Mouse (Mus musculus): Measurements from ENCODE around the gene Gnao1. TPM values are rescaled to one million over a fixed set of nuclear protein-coding genes. Genes with fewer than 3 reads are reported as not detected.

Gnao1 gene
- polyA plus RNA-seq, 1 experiment from 2014 or later = 11.6 TPM

DNA sequence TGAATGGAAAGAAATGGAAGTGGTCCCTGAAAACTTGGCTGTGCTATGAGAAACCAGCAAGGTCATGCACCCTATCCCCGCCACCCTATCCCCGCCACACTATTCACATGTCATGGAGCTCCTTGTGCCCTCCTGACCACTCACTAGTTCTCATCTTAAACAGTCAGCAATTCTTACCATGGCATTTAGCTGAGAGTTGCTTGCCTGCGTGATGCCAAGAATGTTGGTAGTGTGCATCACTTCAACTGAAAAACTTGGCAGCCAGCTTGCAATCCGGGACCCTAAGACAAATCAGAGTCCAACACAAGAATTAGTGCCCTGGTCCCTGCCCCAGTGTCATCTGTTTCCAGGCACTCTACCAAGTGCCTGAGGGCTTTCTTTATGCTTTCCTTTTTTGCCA lies 170.4 kb downstream of the Gnao1 start:
- no peaks in the 10 kb centered on the region for H3K27me3 ChIP-seq (ENCODE audit: control insufficient read depth, insufficient read depth, low read length)
- H3K9ac ChIP-seq (ENCODE audit: low read length) = no peak overlapping the region
- no peak overlapping the region for H3K27ac ChIP-seq (ENCODE audit: low read length)
- 92% methylated on average over 4 of the region's 4 CpGs for WGBS
- H3K4me2 ChIP-seq (ENCODE audit: low read depth, low read length) = no peak overlapping the region
- H3K9me3 ChIP-seq (replicated peaks; ENCODE audit: control insufficient read depth, low read length) = no peaks in the 10 kb centered on the region
- no peak overlapping the region for H3K4me3 ChIP-seq (replicated peaks; ENCODE audit: low read length)
- peaks cover 17% of the 10 kb centered on the region for H3K36me3 ChIP-seq (ENCODE audit: control insufficient read depth, insufficient read depth, low read length)
- no peaks in the 10 kb centered on the region for H3K4me1 ChIP-seq (ENCODE audit: control insufficient read depth, insufficient read depth, low read length)
- ATAC-seq (ENCODE audit: insufficient read depth, low FRiP score) = no peak

DNA sequence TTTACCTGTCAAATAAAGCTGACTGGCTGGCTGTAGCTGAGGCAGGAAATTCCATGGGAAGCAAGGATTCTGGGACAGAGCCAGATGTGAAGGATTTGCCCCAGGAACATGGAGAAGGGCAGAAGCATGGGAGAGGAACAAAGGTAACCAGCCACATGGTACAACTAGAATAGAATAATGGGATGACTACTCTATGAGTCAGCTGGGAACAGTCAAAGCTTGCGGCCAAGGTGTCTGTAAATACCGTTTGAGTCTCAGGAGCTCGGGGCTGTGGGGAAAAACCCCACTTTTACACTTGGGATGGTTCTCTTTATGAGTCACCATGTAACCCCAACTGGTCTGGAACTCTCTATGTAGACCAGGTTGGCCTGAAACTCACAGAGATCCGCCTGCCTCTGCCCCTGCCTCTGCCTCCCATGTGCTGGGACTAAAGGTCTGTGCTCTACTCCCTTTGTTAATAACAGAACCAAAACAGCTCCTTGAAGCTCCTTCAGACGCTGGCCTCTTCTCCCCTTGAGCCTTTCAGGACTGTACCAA lies 172.0 kb downstream of the Gnao1 start:
- H3K27me3 ChIP-seq (ENCODE audit: control insufficient read depth, insufficient read depth, low read length) = no peaks in the 10 kb centered on the region
- H3K4me1 ChIP-seq (ENCODE audit: control insufficient read depth, insufficient read depth, low read length) = no peaks in the 10 kb centered on the region
- H3K4me3 ChIP-seq (replicated peaks; ENCODE audit: low read length) = no peak overlapping the region
- H3K4me2 ChIP-seq (ENCODE audit: low read depth, low read length) = no peak overlapping the region
- no peak overlapping the region for H3K27ac ChIP-seq (ENCODE audit: low read length)
- H3K36me3 ChIP-seq (ENCODE audit: control insufficient read depth, insufficient read depth, low read length) = peaks cover 18% of the 10 kb centered on the region
- WGBS = 85% methylated on average over 5 of the region's 5 CpGs
- no peak for ATAC-seq (ENCODE audit: insufficient read depth, low FRiP score)
- H3K9ac ChIP-seq (ENCODE audit: low read length) = no peak overlapping the region
- H3K9me3 ChIP-seq (replicated peaks; ENCODE audit: control insufficient read depth, low read length) = no peaks in the 10 kb centered on the region

GRCm38 (mm10) chr8:93983827-93984226 lies 174.1 kb downstream of the Gnao1 start:
- Histone ChIP-seq H3K27ac (ENCODE audit: low read length) (no peak overlapping the region), H3K4me1 (ENCODE audit: control insufficient read depth, insufficient read depth, low read length) (no peaks in the 10 kb centered on the region), H3K4me3 (replicated peaks; ENCODE audit: low read length) (no peak overlapping the region), H3K9me3 (replicated peaks; ENCODE audit: control insufficient read depth, low read length) (no peaks in the 10 kb centered on the region), H3K27me3 (ENCODE audit: control insufficient read depth, insufficient read depth, low read length) (no peaks in the 10 kb centered on the region), H3K4me2 (ENCODE audit: low read depth, low read length) (no peak overlapping the region), H3K36me3 (ENCODE audit: control insufficient read depth, insufficient read depth, low read length) (peaks cover 13% of the 10 kb centered on the region), H3K9ac (ENCODE audit: low read length) (no peak overlapping the region)
- no peak for ATAC-seq (ENCODE audit: insufficient read depth, low FRiP score)
- 78% methylated on average over 3 of the region's 3 CpGs for WGBS

DNA sequence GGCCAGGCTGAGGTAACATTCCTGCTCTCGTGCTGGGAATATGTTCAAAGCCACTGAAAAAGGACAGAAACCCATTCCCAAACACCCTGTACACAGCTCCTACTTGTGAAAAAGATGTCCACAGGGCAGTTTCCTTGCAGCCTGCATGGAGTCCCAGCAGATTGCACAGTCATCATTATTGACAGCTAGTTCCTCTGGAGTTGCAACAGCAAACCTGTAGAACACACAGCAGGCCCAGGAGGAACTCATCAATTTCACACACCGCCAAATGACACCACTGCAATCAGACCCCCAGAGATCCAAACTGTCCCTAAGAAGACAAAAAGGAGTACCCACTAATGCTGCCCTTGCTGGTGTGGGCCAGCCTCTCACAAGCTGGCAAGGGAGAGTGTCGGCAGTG lies 175.0 kb downstream of the Gnao1 start:
- H3K36me3 ChIP-seq (ENCODE audit: control insufficient read depth, insufficient read depth, low read length) = peaks cover 13% of the 10 kb centered on the region
- WGBS = 80% methylated on average over 3 of the region's 3 CpGs

GRCm38 (mm10) chr8:93989739-93990138 lies 180.0 kb downstream of the Gnao1 start:
- Histone ChIP-seq H3K4me2 (ENCODE audit: low read depth, low read length) (no peak overlapping the region), H3K27me3 (ENCODE audit: control insufficient read depth, insufficient read depth, low read length) (no peaks in the 10 kb centered on the region), H3K4me1 (ENCODE audit: control insufficient read depth, insufficient read depth, low read length) (no peaks in the 10 kb centered on the region), H3K4me3 (replicated peaks; ENCODE audit: low read length) (no peak overlapping the region), H3K27ac (ENCODE audit: low read length) (no peak overlapping the region), H3K36me3 (ENCODE audit: control insufficient read depth, insufficient read depth, low read length) (peaks cover 21% of the 10 kb centered on the region), H3K9me3 (replicated peaks; ENCODE audit: control insufficient read depth, low read length) (no peaks in the 10 kb centered on the region), H3K9ac (ENCODE audit: low read length) (no peak overlapping the region)
- no peak for ATAC-seq (ENCODE audit: insufficient read depth, low FRiP score)
- WGBS = 84% methylated on average over 4 of the region's 4 CpGs

More for the DNA sequence above, 175.0 kb downstream of the Gnao1 start:
- H3K9ac ChIP-seq (ENCODE audit: low read length) = no peak overlapping the region
- H3K27me3 ChIP-seq (ENCODE audit: control insufficient read depth, insufficient read depth, low read length) = no peaks in the 10 kb centered on the region
- no peaks in the 10 kb centered on the region for H3K4me1 ChIP-seq (ENCODE audit: control insufficient read depth, insufficient read depth, low read length)
- H3K9me3 ChIP-seq (replicated peaks; ENCODE audit: control insufficient read depth, low read length) = no peaks in the 10 kb centered on the region
- H3K4me3 ChIP-seq (replicated peaks; ENCODE audit: low read length) = no peak overlapping the region
- no peak overlapping the region for H3K4me2 ChIP-seq (ENCODE audit: low read depth, low read length)
- ATAC-seq (ENCODE audit: insufficient read depth, low FRiP score) = no peak
- no peak overlapping the region for H3K27ac ChIP-seq (ENCODE audit: low read length)

GRCm38 (mm10) chr8:93998961-93999360 lies 189.2 kb downstream of the Gnao1 start:
- no peaks in the 10 kb centered on the region for H3K27me3 ChIP-seq (ENCODE audit: control insufficient read depth, insufficient read depth, low read length)

GRCm38 (mm10) chr8:94004139-94004538 lies 194.4 kb downstream of the Gnao1 start:
- no peak overlapping the region for H3K27ac ChIP-seq (ENCODE audit: low read length)
- no peaks in the 10 kb centered on the region for H3K9me3 ChIP-seq (replicated peaks; ENCODE audit: control insufficient read depth, low read length)
- no peaks in the 10 kb centered on the region for H3K27me3 ChIP-seq (ENCODE audit: control insufficient read depth, insufficient read depth, low read length)
- ATAC-seq (ENCODE audit: insufficient read depth, low FRiP score) = no peak
- no peak overlapping the region for H3K4me2 ChIP-seq (ENCODE audit: low read depth, low read length)
- WGBS = 82% methylated on average over 9 of the region's 9 CpGs
- no peak overlapping the region for H3K9ac ChIP-seq (ENCODE audit: low read length)
- H3K4me3 ChIP-seq (replicated peaks; ENCODE audit: low read length) = no peak overlapping the region
- peaks cover 6% of the 10 kb centered on the region for H3K4me1 ChIP-seq (ENCODE audit: control insufficient read depth, insufficient read depth, low read length)
- H3K36me3 ChIP-seq (ENCODE audit: control insufficient read depth, insufficient read depth, low read length) = peaks cover 17% of the 10 kb centered on the region; the same call in 1 of the 2 replicates

More at GRCm38 (mm10) chr8:93998961-93999360, 189.2 kb downstream of the Gnao1 start:
- H3K36me3 ChIP-seq (ENCODE audit: control insufficient read depth, insufficient read depth, low read length) = peaks cover 27% of the 10 kb centered on the region; the same call in 1 of the 2 replicates
- H3K27ac ChIP-seq (ENCODE audit: low read length) = no peak overlapping the region
- WGBS = 100% methylated on average over 2 of the region's 2 CpGs
- no peak overlapping the region for H3K9ac ChIP-seq (ENCODE audit: low read length)
- no peak overlapping the region for H3K4me2 ChIP-seq (ENCODE audit: low read depth, low read length)
- no peaks in the 10 kb centered on the region for H3K9me3 ChIP-seq (replicated peaks; ENCODE audit: control insufficient read depth, low read length)
- no peak for ATAC-seq (ENCODE audit: insufficient read depth, low FRiP score)
- H3K4me3 ChIP-seq (replicated peaks; ENCODE audit: low read length) = no peak overlapping the region
- no peaks in the 10 kb centered on the region for H3K4me1 ChIP-seq (ENCODE audit: control insufficient read depth, insufficient read depth, low read length)

- H3K9me3 ChIP-seq (replicated peaks; ENCODE audit: control insufficient read depth, low read length) = no peaks in the 10 kb centered on the region
- 0 out of 2 replicates have a peak overlapping the region, but pooled peaks have one; percentile 95 for H3K4me2 ChIP-seq (ENCODE audit: low read depth, low read length)
- H3K27me3 ChIP-seq (ENCODE audit: control insufficient read depth, insufficient read depth, low read length) = no peaks in the 10 kb centered on the region
- H3K9ac ChIP-seq (ENCODE audit: low read length) = no peak overlapping the region
- no peak overlapping the region for H3K4me3 ChIP-seq (replicated peaks; ENCODE audit: low read length)
- 46% methylated on average over 15 of the region's 15 CpGs for WGBS
- H3K27ac ChIP-seq (ENCODE audit: low read length) = 0 out of 2 replicates have a peak overlapping the region, but pooled peaks have one; percentile 22
- no peak for ATAC-seq (ENCODE audit: insufficient read depth, low FRiP score)
- H3K36me3 ChIP-seq (ENCODE audit: control insufficient read depth, insufficient read depth, low read length) = no peaks in the 10 kb centered on the region
- peaks cover 29% of the 10 kb centered on the region for H3K4me1 ChIP-seq (ENCODE audit: control insufficient read depth, insufficient read depth, low read length)
Measured at GRCm38 (mm10) chr8:94009243-94009845, 199.6 kb downstream of the Gnao1 start.

DNA sequence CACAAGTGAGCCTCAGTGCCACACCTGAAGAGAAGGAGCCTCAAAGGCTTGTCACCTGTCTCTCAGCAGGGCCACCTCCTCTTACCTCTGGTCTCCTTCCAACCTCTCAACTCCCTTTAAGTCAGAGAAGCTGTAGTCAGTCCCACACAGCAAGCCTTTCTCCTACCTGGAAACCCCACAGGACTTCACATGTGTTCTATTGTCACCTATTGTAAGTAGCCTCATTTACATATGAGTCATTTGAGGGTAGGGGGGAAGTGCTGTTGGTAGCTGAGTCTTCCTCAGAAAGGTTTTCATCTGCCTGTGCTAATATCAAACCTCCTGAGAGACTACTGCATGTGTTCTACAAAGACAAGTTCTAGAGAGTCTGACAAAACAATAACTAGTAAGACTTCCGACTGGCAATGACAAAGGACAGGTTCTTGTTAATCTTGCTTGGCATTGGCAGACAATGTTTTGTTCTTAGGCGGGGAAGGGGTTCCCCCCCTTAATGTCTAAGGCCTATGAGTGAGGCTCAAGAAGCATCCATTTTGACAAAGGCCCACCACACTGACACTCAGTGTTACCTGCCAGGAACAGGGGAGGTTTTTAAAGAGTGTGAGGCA lies 200.4 kb downstream of the Gnao1 start:
- H3K36me3 ChIP-seq (ENCODE audit: control insufficient read depth, insufficient read depth, low read length) = no peaks in the 10 kb centered on the region
- peak overlapping the region; percentile 8; the same call in 1 of the 2 replicates for H3K27ac ChIP-seq (ENCODE audit: low read length)

More for the DNA sequence above, 200.4 kb downstream of the Gnao1 start:
- H3K4me2 ChIP-seq (ENCODE audit: low read depth, low read length) = peak overlapping the region; percentile 95
- WGBS = 64% methylated on average over 2 of the region's 2 CpGs
- no peak overlapping the region for H3K9ac ChIP-seq (ENCODE audit: low read length)
- no peaks in the 10 kb centered on the region for H3K9me3 ChIP-seq (replicated peaks; ENCODE audit: control insufficient read depth, low read length)
- H3K4me1 ChIP-seq (ENCODE audit: control insufficient read depth, insufficient read depth, low read length) = peaks cover 29% of the 10 kb centered on the region
- H3K4me3 ChIP-seq (replicated peaks; ENCODE audit: low read length) = no peak overlapping the region
- no peaks in the 10 kb centered on the region for H3K27me3 ChIP-seq (ENCODE audit: control insufficient read depth, insufficient read depth, low read length)
- no peak for ATAC-seq (ENCODE audit: insufficient read depth, low FRiP score)
